Mouse (Mus musculus) thymus, postnatal 14 days (tissue): ENCODE results near the gene Cby3.

Source experiments
- DNase-seq: peaks from one replicate; pipeline ENCODE4 v3.0.0; 2021

Gene Cby3

GRCm38 (mm10) chr11:50364548-50364947 is 10.3 kb downstream of the Cby3 start:
- DNase-seq = peak; percentile 83

DNA sequence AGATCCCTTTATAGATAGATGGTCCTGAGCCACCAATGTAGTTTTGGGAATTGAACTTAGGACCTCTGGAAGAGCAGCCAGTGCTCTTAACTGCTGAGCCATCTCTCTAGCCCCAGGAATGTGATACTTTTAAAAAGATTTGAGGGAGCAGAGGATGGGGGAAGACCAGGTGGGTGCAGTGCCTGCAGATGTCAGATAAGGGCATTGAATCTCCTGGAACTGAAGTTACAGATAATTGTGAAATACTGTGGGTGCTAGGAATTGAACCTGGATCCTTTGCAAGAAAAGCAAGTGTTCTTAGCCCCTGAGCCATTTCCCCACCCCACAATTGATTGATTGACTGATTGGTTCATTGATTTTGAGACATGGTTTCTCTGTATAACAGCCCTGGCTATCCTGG is 11.1 kb downstream of the Cby3 start:
- DNase-seq = no peak

DNA sequence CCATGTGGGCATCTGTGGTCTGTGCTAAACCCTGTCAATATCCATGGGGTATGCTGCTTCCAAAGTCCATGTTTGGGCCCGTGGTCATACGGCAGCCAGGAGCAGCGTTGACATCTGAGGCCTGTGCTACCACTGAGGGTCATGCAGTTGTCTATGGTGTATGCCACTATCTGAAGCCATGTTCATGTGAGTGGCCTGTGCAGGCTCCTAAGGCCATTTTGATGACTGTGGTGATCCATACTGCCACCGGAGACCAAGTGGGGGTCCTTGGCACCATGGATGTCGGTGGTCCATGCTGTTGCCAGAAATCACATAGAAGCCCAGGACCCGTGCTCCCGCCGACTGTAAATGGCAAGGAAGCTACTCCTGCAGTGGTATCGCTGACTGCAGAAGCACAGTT is 13.3 kb downstream of the Cby3 start:
- DNase-seq = no peak

- DNase-seq = no peak
Observed at GRCm38 (mm10) chr11:50369360-50369911, 15.2 kb downstream of the Cby3 start.

DNA sequence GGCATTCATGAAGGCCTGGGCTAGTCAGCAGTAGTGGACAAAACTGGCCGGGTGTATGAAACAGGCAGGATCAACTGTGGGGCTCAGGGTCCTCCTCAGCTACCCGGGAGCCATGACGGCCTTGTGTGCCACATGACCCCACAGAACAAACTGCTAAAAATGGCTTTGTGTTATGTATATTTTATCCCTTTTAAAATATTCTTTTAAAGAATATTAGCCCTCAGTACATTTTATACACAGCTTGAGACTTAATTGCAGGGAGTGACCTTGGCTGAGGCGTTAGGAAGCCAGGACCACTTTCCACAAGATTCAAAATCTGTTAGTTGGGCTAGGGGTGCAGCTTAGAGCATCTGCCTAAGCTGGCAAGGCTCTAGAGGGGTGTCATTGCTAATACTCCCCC is 16.7 kb downstream of the Cby3 start:
- DNase-seq = no peak

DNA sequence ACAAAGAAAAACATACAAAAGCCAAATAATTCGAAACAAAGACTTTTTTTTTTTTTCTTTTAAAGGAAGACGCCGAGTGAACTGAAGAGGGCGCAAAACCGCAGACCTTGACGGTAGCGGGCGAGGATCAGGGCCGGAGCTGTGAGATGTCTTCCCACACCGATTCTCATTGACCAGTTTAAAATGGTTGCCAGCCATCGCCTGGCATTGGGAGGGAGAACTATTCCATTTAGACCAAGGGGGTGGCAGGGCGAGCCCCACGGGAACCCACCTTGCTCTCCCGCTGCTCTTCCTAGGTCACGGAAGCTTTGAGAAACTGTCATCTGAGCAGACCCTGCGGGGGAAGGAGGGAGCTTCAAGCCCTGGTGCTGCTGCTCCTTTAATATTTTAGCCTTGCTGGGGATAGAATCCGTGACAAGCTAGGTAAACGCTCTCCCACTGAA is 17.2 kb downstream of the Cby3 start:
- DNase-seq = peak; percentile 75

DNA sequence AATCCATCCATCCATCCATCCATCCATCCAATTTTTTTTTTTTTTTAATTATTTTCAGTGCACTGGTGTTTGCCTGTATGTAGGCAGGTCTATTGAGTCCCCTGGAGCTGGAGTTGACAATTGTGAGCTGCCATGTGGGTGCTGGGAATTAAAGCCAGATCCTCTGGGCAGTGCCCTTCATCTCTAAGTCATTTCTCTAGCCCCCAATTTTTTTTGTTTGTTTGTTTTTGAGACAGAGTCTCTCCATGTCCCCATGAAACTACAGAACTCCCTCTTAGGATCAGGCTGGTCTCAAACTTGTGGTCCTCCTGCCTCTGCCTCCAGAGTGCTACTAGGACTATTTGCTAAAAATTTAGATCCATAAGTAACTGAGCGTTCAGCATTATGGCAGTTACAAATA is 17.6 kb downstream of the Cby3 start:
- DNase-seq = no peak

DNA sequence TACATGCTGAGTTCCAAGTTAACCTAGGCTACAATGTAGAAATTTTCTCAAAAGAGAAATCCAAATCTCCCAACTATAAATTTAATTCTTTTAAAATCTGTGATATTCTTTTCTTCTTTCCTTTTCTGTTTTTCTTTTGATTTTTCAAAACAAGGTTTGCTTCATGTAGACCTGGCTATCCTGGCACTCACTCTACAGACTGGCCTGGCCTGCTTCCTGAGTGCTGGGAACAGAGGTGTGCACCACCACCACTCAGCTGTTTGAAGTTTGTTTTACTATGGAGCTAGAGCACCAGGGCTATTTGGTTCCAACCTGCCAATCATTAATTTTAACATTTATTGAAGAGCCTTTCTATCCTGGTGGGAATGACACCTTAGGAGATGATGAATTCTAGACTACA is 18.8 kb downstream of the Cby3 start:
- no peak for DNase-seq

- DNase-seq = no peak
Observed at GRCm38 (mm10) chr11:50373621-50374020, 19.4 kb downstream of the Cby3 start.

- no peak for DNase-seq
Observed at GRCm38 (mm10) chr11:50374286-50375015, 20.2 kb downstream of the Cby3 start.

DNA sequence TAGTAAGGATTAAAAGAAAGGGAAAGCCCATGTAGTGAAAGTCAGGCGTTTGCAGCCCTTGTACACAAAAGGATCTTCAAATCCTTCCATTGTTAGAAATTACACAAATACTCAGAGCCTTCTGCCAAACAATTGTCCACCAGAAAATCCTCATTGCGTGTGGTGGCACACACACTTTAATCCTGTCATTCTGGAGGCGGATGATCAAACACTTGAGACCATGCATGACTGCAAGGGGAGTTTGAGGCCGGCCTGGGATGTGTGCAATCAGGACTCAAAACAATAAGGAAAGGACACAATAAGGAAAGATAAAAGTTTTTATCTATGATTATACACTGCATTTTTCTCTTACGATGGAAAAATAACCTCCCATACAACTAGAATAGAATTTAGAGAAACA is 21.2 kb downstream of the Cby3 start:
- DNase-seq = no peak

- peak; percentile 30 for DNase-seq
Observed at GRCm38 (mm10) chr11:50376156-50376790, 22.0 kb downstream of the Cby3 start.

DNA sequence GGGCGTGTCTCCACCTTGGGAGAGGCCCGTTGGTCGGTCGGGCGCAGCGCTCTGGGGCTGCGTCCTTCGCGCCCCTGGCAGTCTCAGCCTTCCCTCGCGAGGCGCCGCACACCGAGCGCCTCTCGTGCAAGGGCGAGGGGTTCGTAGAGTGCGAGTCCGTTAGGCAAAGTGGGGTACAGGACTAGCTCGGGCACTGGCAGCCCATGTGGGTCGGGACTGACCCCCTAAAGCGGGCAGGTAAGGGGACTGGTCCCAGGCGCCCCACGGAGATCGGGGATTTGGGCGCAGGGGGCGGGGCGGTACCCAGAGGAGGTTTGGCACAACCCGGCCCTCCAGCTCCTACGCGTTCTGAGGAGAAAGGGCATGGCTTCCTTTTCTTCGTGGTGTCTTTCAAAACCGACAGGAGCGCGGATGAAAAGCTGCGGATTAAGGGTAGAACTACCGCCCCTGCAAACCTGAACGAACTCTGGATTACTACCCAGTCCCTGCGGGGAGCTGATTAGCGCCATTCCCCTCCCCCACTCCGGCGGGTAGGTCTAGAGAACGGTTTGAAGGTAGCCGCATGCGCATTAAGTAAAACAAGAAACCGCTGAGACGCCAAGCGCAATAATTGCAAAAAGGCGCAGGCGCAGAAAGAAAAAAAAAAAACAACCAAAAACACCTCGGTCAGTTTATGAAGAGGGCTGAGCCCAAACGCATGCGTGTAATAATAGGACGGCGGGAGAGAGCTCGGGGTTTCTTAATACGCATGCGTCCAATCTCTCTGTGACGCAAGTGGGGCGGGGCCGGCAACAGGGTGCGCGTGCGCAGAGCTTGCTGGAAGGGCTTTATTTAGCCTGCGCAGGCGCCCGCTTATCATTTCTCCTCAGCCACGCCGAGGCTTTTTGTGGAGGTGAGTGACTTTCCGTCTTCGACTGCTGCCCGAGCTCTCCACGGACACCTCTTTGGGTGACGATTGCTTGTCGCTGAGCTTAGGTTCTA is 22.9 kb downstream of the Cby3 start, which contains the start of gene Hnrnph1:
Gene Hnrnph1, plus strand, starts transcription at position 80 of the 981 bp plus-strand sequence.
- peak; percentile 98 for DNase-seq

GRCm38 (mm10) chr11:50377892-50378684 is 23.8 kb downstream of the Cby3 start:
- peak; percentile 85 for DNase-seq

- no peak for DNase-seq
Observed at GRCm38 (mm10) chr11:50379023-50379752, 24.9 kb downstream of the Cby3 start.

GRCm38 (mm10) chr11:50381311-50381710 is 27.0 kb downstream of the Cby3 start:
- no peak for DNase-seq

GRCm38 (mm10) chr11:50387167-50387679 is 33.0 kb downstream of the Cby3 start:
- no peak for DNase-seq

DNA sequence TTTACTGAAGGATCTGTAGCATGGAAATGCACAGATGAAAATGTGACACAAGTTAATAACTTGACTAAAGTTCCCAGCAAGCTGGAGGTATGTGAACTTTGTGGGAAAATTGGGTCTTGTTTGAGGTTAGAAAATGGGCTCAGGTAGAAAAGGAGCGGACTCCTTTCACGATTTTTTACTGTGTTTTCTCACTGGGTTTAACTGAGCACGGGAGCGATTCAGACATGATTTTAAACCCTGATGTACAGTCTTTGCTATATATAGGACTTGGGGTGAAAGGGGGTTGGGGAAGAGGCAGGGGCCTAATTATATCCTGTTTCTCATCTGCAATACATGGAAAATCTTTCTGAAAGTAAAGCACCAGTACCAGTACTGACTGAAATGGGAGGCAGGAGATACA is 33.4 kb downstream of the Cby3 start:
- no peak for DNase-seq

DNA sequence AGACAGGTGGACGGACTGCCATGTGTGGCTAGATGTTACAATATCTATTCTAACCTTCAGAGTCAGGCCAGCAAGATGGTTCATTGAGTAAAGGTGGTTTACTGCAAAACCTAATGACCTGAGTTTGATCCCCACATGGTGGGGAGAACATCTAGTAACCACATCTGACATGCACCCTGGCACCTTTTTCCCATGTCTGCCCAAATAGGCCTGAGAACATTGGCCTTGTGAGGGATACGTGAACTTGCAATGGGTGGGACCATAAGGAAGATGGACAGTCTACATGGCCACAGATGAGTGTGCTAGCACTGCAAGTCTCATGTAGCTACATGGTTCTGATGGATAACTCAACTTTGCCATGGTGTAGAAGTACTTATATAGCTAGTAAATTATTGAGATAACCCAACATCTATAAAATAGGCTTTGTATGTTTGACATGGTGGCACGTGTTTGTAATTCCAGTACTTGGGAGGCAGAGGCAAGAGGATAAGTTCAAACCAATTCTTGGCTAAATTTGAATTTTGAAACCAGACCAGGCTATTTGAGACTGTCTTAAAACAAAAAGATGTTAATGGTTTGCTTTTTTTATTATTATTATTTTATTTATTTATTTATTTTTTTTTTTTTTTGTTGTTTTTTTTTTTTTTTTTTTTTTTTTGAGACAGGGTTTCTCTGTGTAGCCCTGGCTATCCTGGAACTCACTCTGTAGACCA is 34.1 kb downstream of the Cby3 start:
- DNase-seq = no peak

GRCm38 (mm10) chr11:50389011-50389410 is 34.7 kb downstream of the Cby3 start:
- DNase-seq = no peak
